Mouse (Mus musculus): Measurements from ENCODE around the gene Sobp. TPM values are rescaled to one million over a fixed set of nuclear protein-coding genes. Genes with fewer than 3 reads are reported as not detected.

The Sobp gene
- polyA plus RNA-seq, 1 experiment: 0.30 TPM

- WGBS: 8% methylated on average over 21 of the region's 21 CpGs
- Histone ChIP-seq H3K4me3 (ENCODE audit: insufficient read depth, low read depth, low read length) (0 out of 2 replicates have a peak overlapping the region, but pooled peaks have one; percentile 13), H3K4me1 (ENCODE audit: control insufficient read depth, insufficient read depth, low read length) (peaks cover 2% of the 10 kb centered on the region; the same call in 1 of the 2 replicates), H3K36me3 (ENCODE audit: control insufficient read depth, insufficient read depth, low read length) (no peaks in the 10 kb centered on the region), H3K27ac (ENCODE audit: insufficient read depth, low read depth, low read length) (no peak overlapping the region), H3K27me3 (replicated peaks; ENCODE audit: control insufficient read depth, insufficient read depth, low read length) (no peaks in the 10 kb centered on the region)
- DNase-seq: peak; percentile 61
- no peak for TF ChIP-seq POLR2A (IDR thresholded peaks at IDR 0.05; ENCODE audit: low read depth, low read length)
- peak; percentile 81 for TF ChIP-seq CTCF (conservative IDR thresholded peaks at IDR 0.05; ENCODE audit: insufficient read depth, insufficient read length, low read depth, low read length)
These were observed 216.3 kb downstream of the Sobp start for GRCm38 (mm10) chr10:42957881-42958651.

- 79% methylated on average over 3 of the region's 3 CpGs for WGBS
- TF ChIP-seq CTCF (conservative IDR thresholded peaks at IDR 0.05; ENCODE audit: insufficient read depth, insufficient read length, low read depth, low read length) (no peak), POLR2A (IDR thresholded peaks at IDR 0.05; ENCODE audit: low read depth, low read length) (no peak)
These were observed 219.1 kb downstream of the Sobp start for GRCm38 (mm10) chr10:42955205-42955604.

GRCm38 (mm10) chr10:42953601-42954000, 220.7 kb downstream of the Sobp start:
- Histone ChIP-seq H3K27ac (ENCODE audit: insufficient read depth, low read depth, low read length) (no peak overlapping the region), H3K4me1 (ENCODE audit: control insufficient read depth, insufficient read depth, low read length) (peaks cover 5% of the 10 kb centered on the region; the same call in 1 of the 2 replicates), H3K4me3 (ENCODE audit: insufficient read depth, low read depth, low read length) (no peak overlapping the region), H3K27me3 (replicated peaks; ENCODE audit: control insufficient read depth, insufficient read depth, low read length) (no peaks in the 10 kb centered on the region), H3K36me3 (ENCODE audit: control insufficient read depth, insufficient read depth, low read length) (no peaks in the 10 kb centered on the region)
- 81% methylated on average over 5 of the region's 5 CpGs for WGBS
- DNase-seq: no peak
- TF ChIP-seq CTCF (conservative IDR thresholded peaks at IDR 0.05; ENCODE audit: insufficient read depth, insufficient read length, low read depth, low read length) (no peak), POLR2A (IDR thresholded peaks at IDR 0.05; ENCODE audit: low read depth, low read length) (no peak)

More at GRCm38 (mm10) chr10:42955205-42955604, 219.1 kb downstream of the Sobp start:
- Histone ChIP-seq H3K4me3 (ENCODE audit: insufficient read depth, low read depth, low read length) (no peak overlapping the region), H3K4me1 (ENCODE audit: control insufficient read depth, insufficient read depth, low read length) (peaks cover 2% of the 10 kb centered on the region; the same call in 1 of the 2 replicates), H3K36me3 (ENCODE audit: control insufficient read depth, insufficient read depth, low read length) (no peaks in the 10 kb centered on the region), H3K27me3 (replicated peaks; ENCODE audit: control insufficient read depth, insufficient read depth, low read length) (no peaks in the 10 kb centered on the region), H3K27ac (ENCODE audit: insufficient read depth, low read depth, low read length) (no peak overlapping the region)
- DNase-seq: no peak

Other genes with a start within 250 kb of the Sobp start
- gene 9030612E09Rik, start 174 bp upstream of the Sobp start, polyA plus RNA-seq (2012; rRNA removed): 0.12 and 0.14 TPM in 2 replicates
- 16.8 and 18.1 TPM in 2 replicates for gene Pdss2, start 47.0 kb upstream of the Sobp start, polyA plus RNA-seq (2012; rRNA removed)

Data from kidney, adult 2 months (tissue).